Mouse (Mus musculus) stomach, postnatal 0 days (tissue): ENCODE results near the gene Col4a1. TPM values are rescaled to one million over a fixed set of nuclear protein-coding genes. Genes with fewer than 3 reads are reported as not detected.
A peak's percentile ranks its signal among the peaks of the same experiment; 100 is the strongest.

ENCODE experiments used
- ATAC-seq: fragments of 200-750 bp; cut with Nextera tagmentation; 2 replicates; pipeline ENCODE4 v1.8.0; 2017; ENCODE audit not compliant: low FRiP score, low TSS enrichment
- DNase-seq: peaks from one replicate; pipeline ENCODE4 v3.0.0-alpha.2; 2016; ENCODE audit warnings: low spot score
- H3K27ac ChIP-seq: fragments of 300-500 bp; sonication (generic); replicated peaks from 2 replicates; pipeline ENCODE4 v1.5.1; 2014; ENCODE audit warnings: mild to moderate bottlenecking, control low read depth
- H3K27me3 ChIP-seq: fragments of 300-500 bp; sonication (generic); 2 replicates; pipeline ENCODE4 v1.6.1; 2014; ENCODE audit warnings: low read length; ENCODE audit not compliant: control insufficient read depth, insufficient read depth
- H3K36me3 ChIP-seq: fragments of 300-500 bp; sonication (generic); 2 replicates; pipeline ENCODE4 v1.6.1; 2014; ENCODE audit warnings: low read length, mixed read lengths; ENCODE audit not compliant: control insufficient read depth, insufficient read depth
- H3K4me1 ChIP-seq: fragments of 300-500 bp; sonication (generic); replicated peaks from 2 replicates; pipeline ENCODE4 v1.6.1; 2014; ENCODE audit warnings: antibody characterized with exemption; ENCODE audit not compliant: control insufficient read depth, insufficient read depth
- H3K4me2 ChIP-seq: fragments of 300-500 bp; sonication (generic); replicated peaks from 2 replicates; pipeline ENCODE4 v1.6.1; 2014; ENCODE audit warnings: low read depth, mild to moderate bottlenecking, control low read depth, moderate library complexity
- H3K4me3 ChIP-seq: fragments of 300-500 bp; sonication (generic); 2 replicates; pipeline ENCODE4 v1.5.1; 2014; ENCODE audit warnings: low read depth, low read length, control low read depth
- H3K9ac ChIP-seq: fragments of 300-500 bp; sonication (generic); 2 replicates; pipeline ENCODE4 v1.6.1; 2014; ENCODE audit warnings: mild to moderate bottlenecking, low read length, control low read depth, mixed read lengths
- H3K9me3 ChIP-seq: fragments of 300-500 bp; sonication (generic); 2 replicates; pipeline ENCODE4 v1.6.1; 2016; ENCODE audit warnings: low read length; ENCODE audit not compliant: control insufficient read depth
- CTCF ChIP-seq: IDR thresholded peaks from 2 replicates; pipeline ENCODE4 v1.5.1; 2016; ENCODE audit warnings: antibody characterized with exemption, low read depth, mild to moderate bottlenecking, moderate library complexity
- EP300 ChIP-seq: optimal IDR thresholded peaks from 2 replicates; pipeline ENCODE3; 2016; ENCODE audit warnings: antibody characterized with exemption
- WGBS: fragments of 180-500 bp; shearing (Covaris S2); extraction: QIAGEN DNeasy Blood & Tissue Kit; methylation state at CpG from one replicate; pipeline ENCODE4 v1.1.7; 2014; 5-methylcytosine and 5-hydroxymethylcytosine counted together
- polyA plus RNA-seq: library from polyadenylated mRNA; unstranded; fragments of >200 nt; fragmentation: Nextera tagmentation; extraction: Ambion mirVana; gene quantifications from 2 replicates; pipeline ENCODE4 v1.2.1, GENCODE M21; 2015

Col4a1 gene
- polyA plus RNA-seq, 1 experiment from 2014 or later, result 99.0 TPM

- Histone ChIP-seq H3K9me3 (no peaks in the 10 kb centered on the region), H3K4me3 (no peak overlapping the region), H3K4me2 (no peak overlapping the region), H3K36me3 (no peaks in the 10 kb centered on the region), H3K27ac (0 out of 2 replicates have a peak overlapping the region, but pooled peaks have one; percentile 2), H3K27me3 (no peaks in the 10 kb centered on the region), H3K4me1 (peaks cover 3% of the 10 kb centered on the region; the same call in 1 of the 2 replicates), H3K9ac (no peak overlapping the region)
- DNase-seq, result no peak
- WGBS, result 71% methylated on average over 3 of the region's 3 CpGs
- peak; percentile 63 for ATAC-seq
- no peak for TF ChIP-seq EP300
- no peak for TF ChIP-seq CTCF
These were observed 43.3 kb upstream of the Col4a1 start for GRCm38 (mm10) chr8:11355900-11356299.

GRCm38 (mm10) chr8:11354800-11355451 lies 42.3 kb upstream of the Col4a1 start:
- H3K4me3 ChIP-seq, result no peak overlapping the region
- H3K27me3 ChIP-seq, result no peaks in the 10 kb centered on the region
- peaks cover 3% of the 10 kb centered on the region; the same call in 1 of the 2 replicates for H3K4me1 ChIP-seq
- ATAC-seq (no peak), DNase-seq (no peak)
- no peak overlapping the region for H3K27ac ChIP-seq
- H3K9ac ChIP-seq, result no peak overlapping the region
- H3K9me3 ChIP-seq, result no peaks in the 10 kb centered on the region
- TF ChIP-seq CTCF (peak; percentile 51), EP300 (no peak)
- no peaks in the 10 kb centered on the region for H3K36me3 ChIP-seq
- H3K4me2 ChIP-seq, result no peak overlapping the region
- WGBS, result 91% methylated on average over 8 of the region's 8 CpGs

GRCm38 (mm10) chr8:11352514-11352913 lies 39.9 kb upstream of the Col4a1 start:
- H3K27me3 ChIP-seq, result no peaks in the 10 kb centered on the region
- 66% methylated on average over 11 of the region's 11 CpGs for WGBS
- H3K9me3 ChIP-seq, result no peaks in the 10 kb centered on the region
- no peak overlapping the region for H3K9ac ChIP-seq
- H3K36me3 ChIP-seq, result no peaks in the 10 kb centered on the region
- H3K4me1 ChIP-seq, result 0 out of 2 replicates have a peak, but pooled peaks cover 3% of the 10 kb centered on the region
- no peak overlapping the region for H3K27ac ChIP-seq
- TF ChIP-seq CTCF (no peak), EP300 (no peak)
- H3K4me2 ChIP-seq, result no peak overlapping the region
- ATAC-seq (no peak), DNase-seq (no peak)
- no peak overlapping the region for H3K4me3 ChIP-seq

DNA sequence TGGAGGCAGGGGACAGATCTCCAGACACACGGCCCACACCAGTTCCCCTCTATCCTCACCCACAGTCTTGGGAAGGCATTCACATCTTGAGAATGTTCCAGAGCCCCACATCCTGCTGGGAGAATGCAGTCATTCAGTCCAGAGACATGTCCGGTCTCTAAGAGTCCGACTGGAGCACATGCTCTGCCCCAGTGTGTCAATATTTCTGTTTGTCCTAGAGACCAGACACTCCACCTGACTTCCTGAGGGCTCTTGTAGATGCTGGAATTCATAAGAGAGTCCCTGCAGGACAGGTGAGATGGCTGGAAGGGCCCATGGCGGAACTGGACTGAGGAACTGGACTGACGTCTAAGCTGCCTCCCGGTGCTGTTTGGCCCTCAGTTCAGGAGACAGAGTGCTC lies 38.7 kb upstream of the Col4a1 start:
- DNase-seq (no peak), ATAC-seq (no peak)
- TF ChIP-seq CTCF, result no peak
- TF ChIP-seq EP300, result no peak
- H3K9ac ChIP-seq, result no peak overlapping the region
- H3K27me3 ChIP-seq, result no peaks in the 10 kb centered on the region
- H3K4me2 ChIP-seq, result no peak overlapping the region
- H3K36me3 ChIP-seq, result no peaks in the 10 kb centered on the region
- H3K9me3 ChIP-seq, result no peaks in the 10 kb centered on the region
- H3K4me3 ChIP-seq, result no peak overlapping the region
- WGBS, result 71% methylated on average over 6 of the region's 6 CpGs
- 0 out of 2 replicates have a peak, but pooled peaks cover 3% of the 10 kb centered on the region for H3K4me1 ChIP-seq
- H3K27ac ChIP-seq, result no peak overlapping the region

DNA sequence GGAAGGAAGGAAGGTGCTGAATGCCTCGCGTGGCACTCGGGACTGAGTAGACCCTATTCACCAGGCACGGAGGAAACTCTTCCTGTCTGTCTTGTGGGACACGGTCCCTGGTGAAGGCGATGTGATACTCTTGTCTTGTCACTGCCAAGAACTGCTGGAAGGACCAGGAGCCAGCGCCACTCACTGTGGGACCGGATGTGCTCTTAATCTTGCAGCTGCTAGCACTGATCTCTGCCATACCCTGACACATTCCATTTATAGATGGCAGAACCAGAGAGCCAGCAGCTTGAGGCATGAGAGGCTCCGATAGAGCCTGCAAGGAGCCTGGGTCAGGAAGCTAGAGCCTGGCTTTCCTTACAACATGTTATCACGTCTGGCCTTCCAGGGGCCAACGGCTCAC lies 36.0 kb upstream of the Col4a1 start:
- Histone ChIP-seq H3K27me3 (no peaks in the 10 kb centered on the region), H3K4me1 (0 out of 2 replicates have a peak, but pooled peaks cover 3% of the 10 kb centered on the region), H3K4me2 (no peak overlapping the region), H3K27ac (peak overlapping the region; percentile 35), H3K4me3 (no peak overlapping the region), H3K9me3 (no peaks in the 10 kb centered on the region), H3K36me3 (no peaks in the 10 kb centered on the region), H3K9ac (no peak overlapping the region)
- DNase-seq (no peak), ATAC-seq (no peak)
- 76% methylated on average over 11 of the region's 11 CpGs for WGBS
- TF ChIP-seq EP300 (no peak), CTCF (no peak)

DNA sequence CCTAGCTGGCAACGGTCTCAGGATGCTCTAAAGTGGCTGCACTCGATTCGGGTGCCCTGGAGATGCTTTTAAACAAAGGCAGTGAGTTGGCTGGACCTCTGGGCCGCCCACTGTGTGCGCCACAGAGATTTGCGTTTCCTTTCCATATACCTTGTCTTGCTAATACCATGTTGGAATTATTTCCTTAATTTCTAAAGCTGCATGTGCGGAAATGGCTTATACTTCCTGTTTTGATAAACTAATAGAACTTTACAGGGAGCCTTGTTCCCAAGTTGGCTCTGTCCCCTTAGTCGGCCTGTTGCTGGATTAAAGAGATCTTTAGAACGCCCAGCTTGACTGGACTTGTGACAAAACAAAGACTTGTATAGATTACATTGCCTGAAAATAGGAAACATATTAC lies 35.1 kb upstream of the Col4a1 start:
- Histone ChIP-seq H3K36me3 (no peaks in the 10 kb centered on the region), H3K9me3 (no peaks in the 10 kb centered on the region), H3K9ac (no peak overlapping the region), H3K4me3 (no peak overlapping the region), H3K4me1 (0 out of 2 replicates have a peak, but pooled peaks cover 3% of the 10 kb centered on the region), H3K4me2 (no peak overlapping the region), H3K27ac (no peak overlapping the region), H3K27me3 (no peaks in the 10 kb centered on the region)
- ATAC-seq, result no peak
- DNase-seq, result no peak
- WGBS, result 61% methylated on average over 9 of the region's 9 CpGs
- TF ChIP-seq CTCF (no peak), EP300 (no peak)
